Mouse (Mus musculus) hindbrain, embryonic 13.5 days (tissue): Measurements from ENCODE around the gene Becn1. TPM values are rescaled to one million over a fixed set of nuclear protein-coding genes. Genes with fewer than 3 reads are reported as not detected.

Source experiments
- ATAC-seq: fragments of 200-750 bp; cut with Nextera tagmentation; 2 replicates; pipeline ENCODE4 v1.8.0; 2017; ENCODE audit warnings: moderate TSS enrichment; ENCODE audit not compliant: low FRiP score
- H3K27ac ChIP-seq: fragments of 300-500 bp; sonication (generic); 2 replicates; pipeline ENCODE4 v1.5.1; 2015; ENCODE audit warnings: inconsistent platforms, mild to moderate bottlenecking, moderate library complexity
- H3K27me3 ChIP-seq: fragments of 300-500 bp; sonication (generic); 2 replicates; pipeline ENCODE4 v1.6.1; 2015; ENCODE audit warnings: mild to moderate bottlenecking, inconsistent platforms
- H3K36me3 ChIP-seq: fragments of 300-500 bp; sonication (generic); 2 replicates; pipeline ENCODE4 v1.6.1; 2015; ENCODE audit warnings: mild to moderate bottlenecking, inconsistent platforms
- H3K4me1 ChIP-seq: fragments of 300-500 bp; sonication (generic); replicated peaks from 2 replicates; pipeline ENCODE4 v1.6.1; 2015; ENCODE audit warnings: inconsistent platforms
- H3K4me2 ChIP-seq: fragments of 300-500 bp; sonication (generic); 2 replicates; pipeline ENCODE4 v1.6.1; 2015; ENCODE audit warnings: inconsistent platforms, mild to moderate bottlenecking, moderate library complexity
- H3K4me3 ChIP-seq: fragments of 300-500 bp; sonication (generic); 2 replicates; pipeline ENCODE4 v1.5.1; 2015; ENCODE audit warnings: mild to moderate bottlenecking, inconsistent platforms
- H3K9ac ChIP-seq: fragments of 300-500 bp; sonication (generic); 2 replicates; pipeline ENCODE4 v1.6.1; 2015; ENCODE audit warnings: mild to moderate bottlenecking, inconsistent platforms
- H3K9me3 ChIP-seq: fragments of 300-500 bp; sonication (generic); 2 replicates; pipeline ENCODE4 v1.6.1; 2016; ENCODE audit warnings: inconsistent platforms
- WGBS: fragments of 180-500 bp; shearing (Covaris S2); methylation state at CpG from one replicate; pipeline ENCODE4 v1.1.7; 2015; 5-methylcytosine and 5-hydroxymethylcytosine counted together
- polyA plus RNA-seq: library from polyadenylated mRNA; unstranded; fragments of >200 nt; fragmentation: Nextera tagmentation; extraction: Ambion mirVana; gene quantifications from 2 replicates; pipeline ENCODE4 v1.2.1, GENCODE M21; 2015

Becn1 gene
- polyA plus RNA-seq, 1 experiment from 2014 or later = 166 TPM

DNA sequence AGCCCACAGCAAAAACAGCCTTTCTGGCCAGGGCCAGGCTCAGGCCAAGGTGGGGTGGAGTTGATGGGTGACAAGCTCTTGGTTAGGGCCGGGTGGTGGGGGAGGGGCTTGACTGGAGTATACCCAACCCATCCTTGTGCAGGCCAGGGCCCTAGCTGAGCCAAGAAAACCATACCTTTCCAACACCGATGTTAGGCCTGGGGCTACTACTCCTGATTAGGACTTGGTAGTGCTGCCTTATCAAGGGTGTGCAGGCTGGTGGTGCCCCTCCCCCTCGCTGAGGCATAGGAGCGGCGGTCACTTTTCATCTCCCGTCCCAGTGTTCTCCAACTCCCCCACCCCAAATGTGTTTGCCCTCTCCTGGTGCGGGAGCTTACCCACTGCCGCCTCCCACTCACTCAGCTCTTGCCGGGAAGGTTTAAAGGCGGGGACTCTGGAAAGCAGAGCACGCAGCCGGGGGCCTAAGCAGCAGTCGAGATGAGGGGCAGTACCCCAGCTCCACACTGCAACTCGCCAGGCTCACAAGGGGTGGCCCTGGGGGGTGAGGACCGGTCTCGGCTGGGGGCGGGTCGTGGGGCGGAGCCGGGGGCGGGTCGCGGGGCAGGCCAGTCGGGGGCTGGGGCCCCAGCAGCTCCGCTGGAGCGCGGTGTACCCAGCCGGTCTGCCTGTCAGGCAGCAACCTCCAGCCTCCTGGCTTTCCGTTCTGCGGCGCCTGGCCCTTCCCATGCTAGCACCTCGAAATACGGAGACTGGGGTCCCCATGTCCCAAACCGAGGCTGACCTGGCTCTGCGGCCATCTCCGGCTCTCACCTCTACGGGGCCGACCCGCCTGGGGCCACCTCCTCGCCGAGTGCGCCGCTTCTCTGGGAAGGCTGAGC lies 41.9 kb downstream of the Becn1 start, which contains the start of gene Wnk4:
Gene Wnk4, plus strand, starts transcription at position 620 of the 878 bp plus-strand sequence.
- WGBS = under 1% methylated on average over 31 of the region's 43 CpGs
- Histone ChIP-seq H3K27me3 (peaks cover 62% of the 10 kb centered on the region), H3K4me3 (peak within 1 kb of the TSS; percentile 46), H3K4me2 (peak within 1 kb of the TSS; percentile 92), H3K9me3 (no peaks in the 10 kb centered on the region), H3K27ac (peak within 1 kb of the TSS; percentile 35; the same call in 1 of the 2 replicates), H3K4me1 (peaks cover 47% of the 10 kb centered on the region), H3K9ac (peak within 1 kb of the TSS; percentile 76), H3K36me3 (peaks cover 18% of the 10 kb centered on the region)
- ATAC-seq = peak; percentile 67

DNA sequence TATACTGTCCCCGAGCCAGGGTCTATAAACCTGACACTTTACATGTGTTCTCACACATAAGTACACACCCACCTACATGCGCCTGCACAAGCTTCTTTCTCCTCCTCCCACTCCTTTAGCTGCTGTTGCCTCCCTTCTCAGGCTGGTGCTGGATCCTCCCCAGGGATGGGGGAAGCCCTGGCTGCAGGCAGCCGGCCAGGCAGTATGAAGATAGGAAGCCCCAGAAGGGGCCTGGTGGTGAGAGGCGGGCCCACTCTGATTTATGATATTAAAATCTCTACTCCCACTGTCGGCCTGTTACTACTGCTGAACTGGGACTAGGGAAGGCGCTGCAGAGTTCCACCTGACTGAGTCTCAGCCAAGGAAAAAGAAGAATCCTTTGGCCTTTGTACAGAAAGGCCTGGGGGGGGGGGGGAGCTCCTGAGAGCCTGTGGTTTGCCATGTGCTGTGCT lies 42.8 kb downstream of the Becn1 start:
- Histone ChIP-seq H3K9ac (0 out of 2 replicates have a peak overlapping the region, but pooled peaks have one; percentile 76), H3K4me3 (no peak overlapping the region), H3K27ac (no peak overlapping the region), H3K4me1 (peaks cover 47% of the 10 kb centered on the region), H3K9me3 (no peaks in the 10 kb centered on the region), H3K4me2 (peak overlapping the region; percentile 92), H3K36me3 (peaks cover 18% of the 10 kb centered on the region), H3K27me3 (peaks cover 54% of the 10 kb centered on the region)
- 48% methylated on average over 6 of the region's 6 CpGs for whole genome bisulfite sequencing
- ATAC-seq = no peak

DNA sequence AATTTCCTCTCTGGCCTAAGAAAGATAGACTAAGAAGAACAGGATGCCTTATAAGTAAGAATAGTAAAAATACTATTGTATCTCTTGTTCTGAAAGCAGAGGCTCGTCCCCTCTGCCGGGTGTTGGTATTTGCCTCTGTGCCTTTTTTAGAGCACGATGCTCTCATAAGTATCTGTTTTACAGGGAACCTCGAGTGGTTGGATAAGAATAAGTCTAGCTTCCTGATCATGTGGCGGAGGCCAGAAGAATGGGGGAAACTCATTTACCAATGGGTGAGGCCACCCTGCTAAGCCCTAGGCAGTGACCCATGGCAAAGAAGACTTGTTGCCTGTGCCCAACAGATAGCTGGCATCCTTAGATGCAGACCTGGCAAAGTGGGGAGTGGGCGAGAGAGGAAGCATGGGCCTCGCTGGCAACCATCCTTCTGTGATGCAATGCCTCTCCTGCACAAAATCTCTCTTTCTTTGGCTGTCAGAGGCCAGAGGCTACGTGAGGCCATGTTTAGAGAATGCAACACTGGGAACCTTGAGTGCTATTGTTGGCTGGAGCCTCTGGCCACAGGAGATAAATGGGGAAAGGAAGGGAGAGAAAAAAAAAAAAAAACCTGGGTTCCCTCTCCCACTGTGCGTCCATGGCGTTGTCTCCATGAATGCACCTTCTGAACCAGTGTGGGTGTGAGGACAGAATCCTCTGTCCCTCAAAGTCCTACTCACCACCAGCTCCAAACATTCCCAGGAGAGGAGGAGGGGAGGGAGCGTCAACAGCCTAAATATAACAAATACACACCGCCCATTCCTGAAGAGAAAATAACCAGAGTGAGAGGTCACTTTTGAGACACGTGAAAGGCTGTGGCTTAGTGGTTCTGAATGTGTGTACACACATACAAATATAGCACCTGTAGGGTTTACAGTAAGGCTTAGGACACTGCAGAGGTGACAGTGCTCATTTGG lies 46.0 kb downstream of the Becn1 start:
- Histone ChIP-seq H3K4me3 (no peak overlapping the region), H3K36me3 (peaks cover 18% of the 10 kb centered on the region), H3K27me3 (peaks cover 23% of the 10 kb centered on the region), H3K4me2 (no peak overlapping the region), H3K27ac (no peak overlapping the region), H3K4me1 (peaks cover 36% of the 10 kb centered on the region), H3K9ac (no peak overlapping the region), H3K9me3 (no peaks in the 10 kb centered on the region)
- 87% methylated on average over 13 of the region's 13 CpGs for WGBS
- no peak for ATAC-seq

DNA sequence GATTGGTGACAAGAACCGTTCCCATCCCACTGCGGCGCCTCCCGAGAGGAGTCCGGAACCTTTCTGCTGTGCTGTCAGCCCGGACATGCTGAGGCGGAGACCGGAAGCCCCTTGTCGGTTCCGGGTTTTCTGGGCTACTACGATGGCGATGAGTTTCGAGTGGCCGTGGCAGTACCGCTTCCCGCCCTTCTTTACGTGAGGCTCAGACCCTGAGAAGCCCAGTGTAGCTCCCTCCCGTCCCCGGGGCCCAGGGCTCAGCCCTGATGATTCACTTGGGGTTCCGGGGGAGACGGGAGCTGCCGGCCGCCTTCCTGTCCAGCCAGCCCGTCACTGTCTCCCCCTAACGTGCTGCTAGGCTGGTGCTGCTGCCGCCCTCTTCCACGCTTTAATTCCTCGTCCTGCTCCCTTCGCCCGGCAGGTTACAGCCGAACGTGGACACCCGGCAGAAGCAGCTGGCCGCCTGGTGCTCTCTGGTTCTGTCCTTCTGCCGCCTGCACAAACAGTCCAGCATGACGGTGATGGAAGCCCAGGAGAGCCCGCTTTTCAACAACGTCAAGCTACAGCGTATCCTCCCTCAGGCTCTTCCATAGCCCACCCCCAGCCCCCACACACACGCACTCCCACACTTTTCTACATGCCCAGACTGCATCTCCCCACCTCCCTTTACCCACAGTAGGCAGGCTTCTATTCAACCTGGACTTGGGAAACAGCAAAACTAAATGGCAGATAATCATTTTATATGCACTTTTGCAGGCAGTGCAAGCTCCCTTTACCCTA lies 48.3 kb downstream of the Becn1 start, which contains the start of gene Vps25:
Gene Vps25, plus strand, starts transcription at position 95 of the 777 bp plus-strand sequence.
- Histone ChIP-seq H3K27ac (peak within 1 kb of the TSS; percentile 91), H3K4me2 (peak within 1 kb of the TSS; percentile 95), H3K9ac (peak within 1 kb of the TSS; percentile 95), H3K4me3 (peak within 1 kb of the TSS; percentile 90), H3K9me3 (no peaks in the 10 kb centered on the region), H3K4me1 (peaks cover 16% of the 10 kb centered on the region), H3K36me3 (peaks cover 13% of the 10 kb centered on the region), H3K27me3 (0 out of 2 replicates have a peak, but pooled peaks cover under 1% of the 10 kb centered on the region)
- ATAC-seq = peak; percentile 88
- WGBS = under 1% methylated on average over 40 of the region's 40 CpGs

DNA sequence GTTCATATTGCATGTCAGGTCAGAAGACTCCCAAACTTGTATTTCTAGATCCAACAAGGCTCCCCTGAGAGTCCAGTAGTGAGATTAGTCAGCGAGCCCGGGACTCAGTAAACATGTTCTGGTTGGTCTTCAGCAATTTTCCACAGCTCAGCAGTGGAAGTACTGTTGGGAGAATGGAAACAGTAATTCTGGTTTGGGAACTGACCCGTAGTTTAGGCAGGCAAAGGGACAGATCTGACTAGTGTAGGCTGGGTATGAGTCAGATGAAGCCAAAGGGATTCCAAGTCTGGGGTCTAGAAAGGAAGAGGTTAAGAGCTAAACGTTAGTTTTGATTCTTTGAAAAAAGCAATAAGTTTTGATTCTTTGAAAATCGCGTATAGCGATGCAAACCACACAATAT lies 49.1 kb downstream of the Becn1 start:
- Histone ChIP-seq H3K4me2 (peak overlapping the region; percentile 95), H3K4me3 (peak overlapping the region; percentile 90), H3K4me1 (peaks cover 16% of the 10 kb centered on the region), H3K36me3 (peaks cover 6% of the 10 kb centered on the region), H3K9me3 (no peaks in the 10 kb centered on the region), H3K9ac (peak overlapping the region; percentile 95), H3K27me3 (peaks cover 6% of the 10 kb centered on the region), H3K27ac (peak overlapping the region; percentile 91)
- WGBS = 16% methylated on average over 7 of the region's 7 CpGs
- ATAC-seq = no peak

DNA sequence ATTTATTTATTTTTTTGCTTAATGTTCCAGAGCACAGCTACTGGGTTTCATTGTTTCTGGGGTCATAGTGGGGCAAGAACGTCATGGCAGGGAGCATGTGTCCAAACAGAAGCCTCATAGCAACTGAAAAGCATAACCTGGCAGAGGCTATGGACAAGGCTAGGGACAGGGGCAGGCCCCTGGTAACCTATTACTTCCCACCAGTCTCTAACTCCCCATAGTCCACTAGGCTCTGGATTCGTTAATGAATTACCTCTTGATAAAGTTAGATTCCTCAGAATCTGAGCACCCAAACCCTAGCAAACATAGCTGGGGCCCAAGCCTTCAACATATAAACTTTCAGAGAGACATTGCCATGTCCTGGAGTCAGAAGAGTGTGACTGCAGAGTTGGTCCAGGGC lies 51.1 kb downstream of the Becn1 start:
- 72% methylated on average over 2 of the region's 2 CpGs for whole genome bisulfite sequencing
- Histone ChIP-seq H3K4me3 (no peak overlapping the region), H3K9me3 (no peaks in the 10 kb centered on the region), H3K9ac (no peak overlapping the region), H3K36me3 (no peaks in the 10 kb centered on the region), H3K4me2 (no peak overlapping the region), H3K27me3 (peaks cover 24% of the 10 kb centered on the region), H3K27ac (no peak overlapping the region), H3K4me1 (peaks cover 28% of the 10 kb centered on the region)
- no peak for ATAC-seq

DNA sequence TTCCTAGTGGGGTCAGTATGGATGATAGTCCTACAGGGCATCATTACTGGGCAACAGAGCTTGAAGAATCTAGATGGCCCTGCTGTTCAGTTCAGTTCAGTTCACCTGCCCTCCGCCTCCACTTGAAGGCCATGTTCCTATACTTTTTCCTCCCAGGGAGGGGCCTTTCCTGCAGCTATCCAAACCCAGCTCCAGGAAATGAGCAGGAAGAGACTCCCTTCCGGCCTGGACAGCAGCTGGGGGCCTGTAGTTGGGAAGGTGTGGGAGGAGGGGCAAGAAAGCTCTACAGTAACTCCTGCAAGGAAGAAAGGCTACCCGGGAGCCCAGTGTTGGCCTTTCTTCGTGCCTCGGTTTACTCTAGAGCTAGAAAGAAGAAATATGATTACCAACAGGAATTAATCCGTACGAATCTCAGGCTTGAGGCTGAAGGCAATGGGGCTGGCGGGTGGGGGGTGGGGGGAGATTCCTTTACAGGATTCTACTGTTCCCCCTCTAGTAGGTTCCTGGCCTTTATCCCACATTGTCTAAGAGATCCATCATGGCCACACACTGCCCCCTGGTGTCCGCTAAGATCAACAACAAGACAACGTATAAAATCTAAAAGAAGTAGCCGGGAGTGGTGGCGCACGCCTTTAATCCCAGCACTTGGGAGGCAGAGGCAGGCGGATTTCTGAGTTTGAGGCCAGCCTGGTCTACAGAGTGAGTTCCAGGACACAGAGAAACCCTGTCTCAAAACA lies 53.7 kb downstream of the Becn1 start:
- H3K9me3 ChIP-seq = no peaks in the 10 kb centered on the region
- H3K4me1 ChIP-seq = peaks cover 23% of the 10 kb centered on the region
- H3K27me3 ChIP-seq = peaks cover 49% of the 10 kb centered on the region
- WGBS = 39% methylated on average over 14 of the region's 14 CpGs
- no peak overlapping the region for H3K9ac ChIP-seq
- H3K36me3 ChIP-seq = no peaks in the 10 kb centered on the region
- no peak for ATAC-seq
- H3K27ac ChIP-seq = no peak overlapping the region
- peak overlapping the region; percentile 96; the same call in 1 of the 2 replicates for H3K4me2 ChIP-seq
- 0 out of 2 replicates have a peak overlapping the region, but pooled peaks have one; percentile 12 for H3K4me3 ChIP-seq

DNA sequence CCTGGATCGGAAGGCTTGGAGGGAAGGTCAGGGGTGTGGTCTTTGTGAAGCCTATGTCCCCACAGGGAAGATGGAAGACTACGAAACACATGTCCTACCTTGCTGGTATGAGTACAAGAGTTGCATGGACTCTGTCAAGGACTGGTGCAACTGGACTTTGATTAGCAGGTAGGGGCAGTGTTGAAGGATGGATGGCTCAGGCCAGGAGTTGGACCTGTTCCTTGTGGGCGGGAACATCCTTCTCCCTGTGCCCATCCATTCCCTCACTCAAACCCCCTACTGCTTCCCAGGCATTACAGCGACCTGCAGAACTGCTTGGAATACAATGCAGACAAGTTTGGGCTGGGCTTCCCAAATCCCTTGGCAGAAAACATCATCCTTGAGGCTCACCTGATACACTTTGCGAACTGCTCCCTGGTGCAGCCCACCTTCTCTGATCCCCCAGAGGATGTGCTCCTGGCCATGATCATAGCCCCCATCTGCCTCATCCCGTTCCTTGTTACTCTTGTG lies 54.5 kb downstream of the Becn1 start:
- Histone ChIP-seq H3K9ac (no peak overlapping the region), H3K36me3 (no peaks in the 10 kb centered on the region), H3K4me1 (peaks cover 17% of the 10 kb centered on the region), H3K27me3 (peaks cover 54% of the 10 kb centered on the region), H3K9me3 (no peaks in the 10 kb centered on the region), H3K4me3 (peak overlapping the region; percentile 59), H3K27ac (0 out of 2 replicates have a peak overlapping the region, but pooled peaks have one; percentile 12), H3K4me2 (peak overlapping the region; percentile 96)
- 79% methylated on average over 6 of the region's 6 CpGs for WGBS
- ATAC-seq = no peak

DNA sequence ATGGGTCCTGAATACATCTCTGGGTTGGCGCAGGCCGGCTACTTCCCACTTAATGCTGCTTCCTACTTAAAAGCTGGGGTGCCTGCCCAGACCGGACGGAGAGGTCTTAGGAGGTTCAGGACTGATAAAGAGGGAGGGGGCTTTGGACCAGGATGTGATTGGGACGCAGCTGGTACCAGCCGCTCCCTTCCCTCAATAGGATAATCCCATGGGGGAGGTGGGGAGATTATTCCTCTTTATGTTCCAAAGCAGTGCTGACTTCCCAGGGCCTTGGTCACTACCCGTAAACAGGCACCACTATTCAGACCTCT lies 55.4 kb downstream of the Becn1 start:
- H3K9ac ChIP-seq = peak overlapping the region; percentile 82
- peak overlapping the region; percentile 59 for H3K4me3 ChIP-seq
- H3K4me2 ChIP-seq = peak overlapping the region; percentile 96
- 2% methylated on average over 7 of the region's 7 CpGs for WGBS
- peaks cover 56% of the 10 kb centered on the region for H3K27me3 ChIP-seq
- H3K4me1 ChIP-seq = peaks cover 16% of the 10 kb centered on the region
- peak; percentile 32; the same call in 1 of the 2 replicates for ATAC-seq
- peak overlapping the region; percentile 60 for H3K27ac ChIP-seq
- H3K9me3 ChIP-seq = no peaks in the 10 kb centered on the region
- no peaks in the 10 kb centered on the region for H3K36me3 ChIP-seq

DNA sequence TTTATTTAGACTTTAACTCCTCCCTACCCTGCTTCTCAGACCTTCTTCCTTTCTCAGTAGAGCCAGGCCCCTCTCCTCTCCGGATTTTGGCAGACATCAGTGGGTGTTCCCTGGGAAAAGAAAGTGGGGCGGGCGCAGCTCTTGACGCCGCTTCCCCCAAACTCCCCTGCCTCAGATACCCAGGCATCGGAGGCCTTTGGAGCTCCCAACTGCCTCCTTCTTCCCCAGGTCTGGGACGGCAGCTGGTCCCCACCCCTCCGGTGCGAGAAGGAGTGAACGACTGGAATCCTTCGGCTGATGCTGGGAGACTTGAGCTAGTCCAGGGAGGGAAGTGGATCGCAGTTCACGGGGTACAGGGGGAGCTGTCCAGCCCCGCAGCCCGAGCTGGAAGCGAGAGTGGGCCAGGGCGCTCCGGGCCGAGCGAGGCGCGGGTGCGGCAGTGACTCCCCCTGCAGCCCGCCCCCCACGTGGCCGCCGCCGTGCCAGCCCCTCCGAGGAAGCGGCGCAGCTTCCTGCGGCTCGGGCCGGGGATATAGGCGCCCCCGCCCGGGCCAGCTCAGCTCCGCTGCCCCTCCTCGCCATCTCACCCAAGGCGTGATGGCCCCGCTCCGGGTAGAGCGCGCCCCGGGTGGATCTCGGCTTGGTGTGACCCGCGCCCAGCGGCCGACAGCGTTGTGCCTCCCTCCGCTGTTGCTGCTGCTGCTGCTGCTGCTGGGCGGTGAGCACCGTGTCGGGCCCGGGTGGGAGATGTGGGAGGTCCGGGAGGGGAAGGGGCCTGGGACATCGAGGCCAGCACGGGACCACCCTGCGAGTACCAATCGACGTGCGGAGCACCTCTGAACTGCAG lies 56.0 kb downstream of the Becn1 start, which contains the start of gene Ramp2:
Gene Ramp2, plus strand, starts transcription at position 174 of the 847 bp plus-strand sequence.
- H3K4me2 ChIP-seq = peak within 1 kb of the TSS; percentile 96
- H3K27me3 ChIP-seq = peaks cover 56% of the 10 kb centered on the region
- peak; percentile 68 for ATAC-seq
- H3K27ac ChIP-seq = peak within 1 kb of the TSS; percentile 60
- H3K36me3 ChIP-seq = no peaks in the 10 kb centered on the region
- peaks cover 16% of the 10 kb centered on the region for H3K4me1 ChIP-seq
- H3K9ac ChIP-seq = peak within 1 kb of the TSS; percentile 82
- H3K9me3 ChIP-seq = no peaks in the 10 kb centered on the region
- H3K4me3 ChIP-seq = peak within 1 kb of the TSS; percentile 59
- WGBS = under 1% methylated on average over 59 of the region's 63 CpGs
